Mouse (Mus musculus): Measurements from ENCODE around the gene Rpl38. TPM values are rescaled to one million over a fixed set of nuclear protein-coding genes. Genes with fewer than 3 reads are reported as not detected.
A peak's percentile ranks its signal among the peaks of the same experiment; 100 is the strongest.

Rpl38 gene
- polyA plus RNA-seq, 1 experiment from 2014 or later: 666 TPM

DNA sequence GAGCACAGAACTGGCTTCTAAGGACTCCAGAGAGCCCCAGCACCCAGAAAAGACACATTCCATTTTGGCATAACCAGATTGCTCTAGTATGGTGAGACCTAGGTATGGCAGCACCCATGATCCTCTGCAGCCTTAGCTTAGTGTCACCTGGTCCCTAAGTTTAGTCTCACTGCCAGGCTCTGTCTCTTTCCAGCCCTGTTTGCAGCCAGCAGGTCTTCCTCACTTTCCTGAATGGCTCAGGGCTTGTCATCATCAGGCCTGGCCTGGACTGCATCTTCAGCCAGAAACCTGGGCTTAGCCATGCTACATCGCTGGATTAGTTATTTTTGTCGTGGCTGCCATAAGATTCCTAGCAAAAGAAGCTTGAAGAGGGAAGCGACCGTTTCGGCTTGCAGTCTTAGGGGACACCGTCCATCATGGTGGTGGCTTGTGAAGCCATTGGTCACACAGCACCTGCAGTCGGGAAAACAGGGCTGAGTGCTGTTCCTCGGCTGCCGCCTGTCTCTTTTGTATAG, 17.3 kb downstream of the Rpl38 start:
- no peak for TF ChIP-seq CTCF (IDR thresholded peaks at IDR 0.05)
- no peaks in the 10 kb centered on the region for H3K27me3 ChIP-seq
- CTCF ChIA-PET: no interaction called here
- ATAC-seq (no peak), DNase-seq (ENCODE audit: low read depth, low spot score) (no peak)
- POLR2A ChIA-PET: interaction anchor here (0.8 kb wide), 1 partner anchor 42 kb away, joined by 3 read pairs; the partner anchor contains the start of gene Dnaic2
- in situ Hi-C loops (cut with MboI; ENCODE audit: low pct_unique_long_range_greater_than_20kb): no loop called here

DNA sequence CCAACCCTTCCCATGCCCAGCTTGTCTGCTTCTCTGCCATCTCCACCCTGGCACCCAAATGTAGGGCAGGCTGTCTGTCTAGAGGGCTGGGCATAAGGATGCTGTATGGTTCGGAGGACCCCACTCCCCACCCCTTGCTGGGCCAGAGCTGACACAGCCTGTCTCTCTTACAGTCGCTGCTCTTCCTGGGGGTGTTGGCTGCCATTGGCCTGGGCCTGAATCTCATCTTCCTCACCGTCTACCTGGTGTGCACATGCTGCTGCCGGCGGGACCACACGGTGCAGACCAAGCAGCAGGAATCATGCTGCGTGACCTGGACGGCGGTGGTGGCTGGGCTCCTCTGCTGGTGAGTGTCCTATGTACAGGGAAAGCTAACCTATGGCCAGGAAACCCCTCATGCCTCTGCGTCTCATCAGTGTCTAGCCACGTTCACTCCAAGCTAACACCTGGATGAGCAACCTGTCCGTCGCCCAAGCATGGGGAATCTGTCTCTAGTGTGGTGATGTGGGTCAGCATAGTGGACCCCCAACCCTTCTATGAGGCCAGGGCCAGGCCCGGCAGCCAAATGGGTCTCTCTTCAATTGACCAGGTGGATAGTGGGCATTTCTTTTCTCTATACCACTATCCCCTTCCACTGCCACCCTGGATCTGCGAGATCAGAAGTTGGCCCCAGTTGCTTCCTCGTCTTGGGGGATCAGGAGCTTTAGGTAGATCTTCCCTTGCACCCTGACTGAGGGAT, 18.1 kb downstream of the Rpl38 start:
- ATAC-seq (no peak), DNase-seq (ENCODE audit: low read depth, low spot score) (no peak)
- no peak for TF ChIP-seq CTCF (IDR thresholded peaks at IDR 0.05)
- no peaks in the 10 kb centered on the region for H3K27me3 ChIP-seq
- ChIA-PET CTCF (no interaction called here), POLR2A (interaction anchor here (0.8 kb wide), 1 partner anchor 41 kb away, joined by 3 read pairs; the partner anchor contains the start of gene Dnaic2)
- in situ Hi-C loops (cut with MboI; ENCODE audit: low pct_unique_long_range_greater_than_20kb): no loop called here

DNA sequence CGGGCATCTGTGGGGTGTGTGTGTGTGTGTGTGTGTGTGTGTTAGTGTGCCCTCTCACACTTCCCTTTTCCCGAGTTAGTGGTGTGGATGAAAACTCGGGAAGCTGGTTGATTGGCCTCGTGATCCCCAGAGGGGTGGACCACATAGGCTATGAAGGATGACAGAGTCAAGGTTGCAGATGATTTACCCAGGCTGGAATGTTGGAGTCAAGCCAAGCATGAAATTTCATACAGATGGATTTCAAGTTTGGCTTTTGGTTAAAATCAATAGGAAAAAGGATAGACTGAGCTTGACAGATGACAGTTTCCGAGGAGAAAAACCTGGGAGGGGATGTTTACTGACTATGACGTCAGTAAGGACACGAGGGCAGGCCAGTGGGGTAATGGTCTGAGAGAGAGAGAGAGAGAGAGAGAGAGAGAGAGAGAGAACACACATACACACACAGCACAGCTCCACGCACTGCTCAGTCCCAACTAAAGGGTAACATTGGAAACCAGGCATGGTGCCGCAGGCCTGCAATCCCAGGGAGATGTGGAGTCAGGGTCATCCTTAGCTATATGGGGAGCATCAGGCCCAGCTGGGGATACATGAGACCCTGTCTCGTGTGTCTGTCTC, 19.4 kb downstream of the Rpl38 start:
- in situ Hi-C loops (cut with MboI; ENCODE audit: low pct_unique_long_range_greater_than_20kb): no loop called here
- CTCF ChIA-PET: interaction anchor here (0.7 to 1.4 kb wide), 4 partner anchors 9 to 19 kb away, joined by 3 to 6 read pairs (median 4); partner anchors contain the start of gene Rpl38
- DNase-seq (ENCODE audit: low read depth, low spot score): peak; percentile 84
- ATAC-seq: peak; percentile 37
- POLR2A ChIA-PET: no interaction called here
- H3K27me3 ChIP-seq: no peaks in the 10 kb centered on the region
- no peak for TF ChIP-seq CTCF (IDR thresholded peaks at IDR 0.05)

DNA sequence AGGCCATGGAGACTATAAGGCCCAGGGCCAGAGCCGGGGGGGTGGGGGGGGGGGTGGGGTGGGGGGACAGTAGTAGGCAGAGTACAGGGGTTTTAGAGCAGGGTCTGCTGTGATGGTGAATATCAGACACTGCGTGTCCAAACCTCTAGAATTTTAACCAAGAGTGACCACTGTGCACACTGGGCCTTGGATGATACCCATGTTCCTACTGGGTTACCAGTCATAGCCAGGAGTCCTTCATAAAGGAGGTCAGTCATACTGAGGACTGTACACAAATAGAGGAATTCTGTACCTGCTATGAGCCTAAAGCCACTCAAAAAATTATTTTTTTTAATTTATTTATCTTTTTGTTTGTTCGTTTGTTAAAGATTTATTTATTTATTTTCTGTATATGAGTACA, 20.4 kb downstream of the Rpl38 start:
- ChIA-PET CTCF (interaction anchor here (1.4 kb wide), 1 partner anchor 15 kb away, joined by 6 read pairs; no protein-coding TSS in a partner anchor), POLR2A (no interaction called here)
- H3K27me3 ChIP-seq: no peaks in the 10 kb centered on the region
- ATAC-seq: no peak
- DNase-seq (ENCODE audit: low read depth, low spot score): no peak
- TF ChIP-seq CTCF (IDR thresholded peaks at IDR 0.05): no peak
- in situ Hi-C loops (cut with MboI; ENCODE audit: low pct_unique_long_range_greater_than_20kb): no loop called here

DNA sequence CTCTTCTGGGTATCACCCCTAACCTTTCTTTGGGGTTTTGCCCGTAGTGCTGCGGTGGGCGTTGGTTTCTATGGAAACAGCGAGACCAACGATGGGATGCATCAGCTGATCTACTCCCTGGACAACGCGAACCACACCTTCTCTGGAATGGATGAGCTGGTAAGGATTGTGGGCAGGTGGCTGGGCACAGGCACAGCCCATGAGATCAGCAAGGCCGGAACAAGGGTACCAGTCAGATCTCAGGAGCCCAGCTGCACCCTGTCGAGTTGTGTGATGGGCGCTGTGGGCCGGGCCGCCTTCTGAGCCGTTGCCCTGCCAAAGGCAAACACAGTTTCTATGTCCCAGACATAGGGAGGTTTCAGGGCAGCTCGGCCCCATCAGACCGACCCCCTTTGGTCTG, 21.9 kb downstream of the Rpl38 start:
- no peak for DNase-seq (ENCODE audit: low read depth, low spot score)
- no peak for TF ChIP-seq CTCF (IDR thresholded peaks at IDR 0.05)
- in situ Hi-C loops (cut with MboI; ENCODE audit: low pct_unique_long_range_greater_than_20kb): no loop called here
- ChIA-PET POLR2A (interaction anchor here (0.6 kb wide), 1 partner anchor 27 kb away, joined by 3 read pairs; no protein-coding TSS in a partner anchor), CTCF (interaction anchor here (1.2 kb wide), 1 partner anchor 55 kb away, joined by 3 read pairs; no protein-coding TSS in a partner anchor)
- ATAC-seq: no peak
- no peaks in the 10 kb centered on the region for H3K27me3 ChIP-seq

DNA sequence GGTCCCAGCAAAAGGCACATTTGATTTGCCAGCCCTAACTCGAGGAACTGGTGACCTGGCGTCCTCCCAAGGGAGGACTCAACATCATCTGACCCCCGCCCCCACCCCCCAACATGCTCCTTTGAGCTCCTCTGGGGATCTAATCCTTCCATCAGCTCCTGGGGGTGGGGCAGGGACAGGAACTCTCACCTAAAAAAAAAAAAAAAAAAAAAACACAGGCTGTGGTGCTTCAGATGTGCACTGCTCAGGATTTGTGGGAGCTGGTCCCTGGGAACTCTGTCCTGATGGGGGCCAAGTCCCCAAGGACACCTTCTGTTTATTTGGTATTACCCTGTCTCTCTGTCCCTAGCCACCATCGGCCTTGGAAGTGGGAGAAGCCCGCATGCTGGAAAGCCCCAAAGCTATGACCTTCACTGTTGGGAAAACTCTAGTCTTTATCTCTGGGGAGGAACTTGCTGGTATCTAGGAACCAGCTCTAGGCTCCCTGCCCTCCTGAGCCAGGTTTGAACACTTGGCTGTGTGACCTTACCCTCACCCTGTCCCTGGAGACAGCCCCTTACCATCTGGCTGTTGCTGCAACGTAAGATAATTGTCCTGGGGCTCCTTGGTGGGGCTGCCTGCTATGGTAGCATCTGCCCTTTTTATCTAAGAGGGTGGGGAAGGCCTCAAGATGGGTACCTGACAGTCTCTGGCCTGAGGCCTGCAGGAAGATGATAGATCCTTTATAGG, 23.3 kb downstream of the Rpl38 start:
- TF ChIP-seq CTCF (IDR thresholded peaks at IDR 0.05): no peak
- DNase-seq (ENCODE audit: low read depth, low spot score) (no peak), ATAC-seq (no peak)
- ChIA-PET POLR2A (interaction anchor here (0.6 kb wide), 1 partner anchor 268 kb away, joined by 3 read pairs; no protein-coding TSS in a partner anchor), CTCF (no interaction called here)
- in situ Hi-C loops (cut with MboI; ENCODE audit: low pct_unique_long_range_greater_than_20kb): no loop called here
- no peaks in the 10 kb centered on the region for H3K27me3 ChIP-seq

DNA sequence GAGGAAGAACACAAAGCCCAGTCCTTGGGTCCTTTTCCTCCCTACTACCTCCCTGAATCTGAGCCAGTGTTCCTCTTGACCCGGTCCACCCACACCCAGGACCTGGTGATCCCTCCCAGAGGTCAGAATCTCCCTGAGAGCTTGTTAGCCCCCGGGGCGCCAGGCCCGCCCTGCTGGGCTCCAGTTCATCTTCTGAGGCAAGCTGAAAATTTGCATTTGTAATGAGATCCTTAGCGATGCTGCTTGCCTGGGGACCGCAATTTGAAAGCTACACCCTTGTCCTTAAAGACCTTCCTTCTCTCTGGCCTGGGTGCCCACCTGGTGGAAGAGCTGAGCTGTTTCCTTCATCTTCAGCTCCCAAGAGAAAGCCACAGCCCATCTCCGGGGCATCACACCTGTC, 24.3 kb downstream of the Rpl38 start:
- DNase-seq (ENCODE audit: low read depth, low spot score) (no peak), ATAC-seq (no peak)
- ChIA-PET CTCF (interaction anchor here (1.4 kb wide), 1 partner anchor 30 kb away, joined by 3 read pairs; no protein-coding TSS in a partner anchor), POLR2A (no interaction called here)
- H3K27me3 ChIP-seq: no peaks in the 10 kb centered on the region
- in situ Hi-C loops (cut with MboI; ENCODE audit: low pct_unique_long_range_greater_than_20kb): no loop called here
- no peak for TF ChIP-seq CTCF (IDR thresholded peaks at IDR 0.05)

DNA sequence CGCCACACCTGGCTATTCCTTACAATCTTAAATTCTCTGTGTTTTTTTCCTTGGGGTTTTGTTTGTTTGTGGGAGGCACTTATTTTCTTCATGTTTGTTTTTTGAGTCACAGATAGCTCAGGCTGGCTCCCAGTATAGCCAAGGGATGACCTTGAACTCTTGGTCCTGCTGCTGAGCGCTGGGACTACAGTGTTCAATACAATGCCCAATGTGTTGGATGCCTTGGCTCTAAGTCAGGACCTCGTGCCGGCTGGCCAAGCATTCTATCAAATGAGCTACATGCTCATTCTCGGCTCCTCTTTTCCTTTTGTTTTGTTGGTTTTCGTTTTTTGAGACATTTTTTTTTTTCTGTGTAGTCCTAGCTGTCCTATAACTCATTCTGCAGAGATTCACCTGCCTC, 25.1 kb downstream of the Rpl38 start:
- DNase-seq (ENCODE audit: low read depth, low spot score) (no peak), ATAC-seq (no peak)
- H3K27me3 ChIP-seq: no peaks in the 10 kb centered on the region
- ChIA-PET CTCF (interaction anchor here (1.4 kb wide), 1 partner anchor 29 kb away, joined by 3 read pairs; no protein-coding TSS in a partner anchor), POLR2A (no interaction called here)
- in situ Hi-C loops (cut with MboI; ENCODE audit: low pct_unique_long_range_greater_than_20kb): no loop called here
- no peak for TF ChIP-seq CTCF (IDR thresholded peaks at IDR 0.05)

DNA sequence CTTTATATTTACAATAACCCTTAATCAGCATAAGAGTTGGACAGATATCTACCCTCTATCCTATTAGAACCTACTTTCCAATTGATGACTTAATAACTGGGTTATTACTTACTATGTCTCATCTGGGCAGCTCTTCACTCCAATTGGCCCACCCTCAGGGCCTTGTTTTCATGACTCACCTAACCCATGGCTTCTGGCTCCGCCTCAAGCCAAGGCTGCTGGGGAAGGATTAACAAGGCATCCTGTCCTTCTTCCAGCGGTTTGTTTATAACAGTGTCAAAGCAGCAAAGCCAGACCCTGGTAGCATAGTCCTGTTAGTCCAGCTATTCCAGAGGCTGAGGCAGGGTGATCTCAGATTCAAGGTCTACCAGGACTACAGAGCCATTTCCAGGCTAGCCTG, 26.1 kb downstream of the Rpl38 start:
- H3K27me3 ChIP-seq: no peaks in the 10 kb centered on the region
- ChIA-PET POLR2A (no interaction called here), CTCF (no interaction called here)
- DNase-seq (ENCODE audit: low read depth, low spot score) (no peak), ATAC-seq (no peak)
- no peak for TF ChIP-seq CTCF (IDR thresholded peaks at IDR 0.05)
- in situ Hi-C loops (cut with MboI; ENCODE audit: low pct_unique_long_range_greater_than_20kb): no loop called here

DNA sequence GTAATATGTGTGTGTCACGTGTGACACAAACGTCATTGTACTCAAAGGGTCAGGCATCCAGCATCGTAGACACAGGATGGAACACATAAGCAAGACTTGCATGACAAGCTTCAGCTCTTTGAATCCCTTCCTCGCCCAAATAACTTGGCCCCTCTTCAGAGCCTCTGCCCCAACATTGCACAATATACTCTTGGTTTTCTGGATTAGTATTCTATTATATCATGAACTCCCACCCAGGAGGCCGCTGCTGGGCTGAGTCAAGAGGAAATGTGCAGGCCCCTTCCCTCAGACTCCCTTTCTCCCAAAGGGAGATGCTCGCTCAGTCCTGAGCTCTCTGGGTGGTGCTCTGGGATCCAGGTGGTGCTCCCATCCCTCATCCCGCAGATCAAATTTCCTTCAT, 30.2 kb downstream of the Rpl38 start:
- in situ Hi-C loops (cut with MboI; ENCODE audit: low pct_unique_long_range_greater_than_20kb): no loop called here
- DNase-seq (ENCODE audit: low read depth, low spot score): no peak
- no peak for ATAC-seq
- ChIA-PET POLR2A (no interaction called here), CTCF (no interaction called here)
- no peaks in the 10 kb centered on the region for H3K27me3 ChIP-seq
- no peak for TF ChIP-seq CTCF (IDR thresholded peaks at IDR 0.05)
